Mouse (Mus musculus) midbrain, postnatal 0 days (tissue): ENCODE results near the gene Mei4. TPM values are rescaled to one million over a fixed set of nuclear protein-coding genes. Genes with fewer than 3 reads are reported as not detected.

Experiments used
- ATAC-seq: fragments of 200-750 bp; cut with Nextera tagmentation; 2 replicates; pipeline ENCODE4 v1.8.0; 2017; ENCODE audit warnings: moderate number of reproducible peaks, mild to moderate bottlenecking, moderate TSS enrichment, moderate library complexity; ENCODE audit not compliant: low FRiP score
- DNase-seq: peaks from one replicate; pipeline ENCODE4 v3.0.0-alpha.2; 2015; ENCODE audit warnings: low spot score
- H3K27ac ChIP-seq: fragments of 300-500 bp; sonication (generic); 2 replicates; pipeline ENCODE4 v1.5.1; 2014; ENCODE audit warnings: low read depth, mild to moderate bottlenecking, low read length, mixed read lengths
- H3K27me3 ChIP-seq: fragments of 300-500 bp; sonication (generic); 2 replicates; pipeline ENCODE4 v1.6.1; 2014; ENCODE audit warnings: low read length, control low read depth, mixed read lengths; ENCODE audit not compliant: insufficient read depth
- H3K36me3 ChIP-seq: fragments of 300-500 bp; sonication (generic); 2 replicates; pipeline ENCODE4 v1.6.1; 2014; ENCODE audit warnings: low read length, control low read depth, mixed read lengths; ENCODE audit not compliant: insufficient read depth
- H3K4me1 ChIP-seq: fragments of 300-500 bp; sonication (generic); 2 replicates; pipeline ENCODE4 v1.6.1; 2014; ENCODE audit warnings: mild to moderate bottlenecking, control low read depth, antibody characterized with exemption, low read length, mixed read lengths; ENCODE audit not compliant: insufficient read depth
- H3K4me2 ChIP-seq: fragments of 300-500 bp; sonication (generic); 2 replicates; pipeline ENCODE4 v1.6.1; 2014; ENCODE audit warnings: low read depth, mild to moderate bottlenecking, low read length, mixed read lengths; ENCODE audit not compliant: poor library complexity, severe bottlenecking
- H3K4me3 ChIP-seq: fragments of 300-500 bp; sonication (generic); 2 replicates; pipeline ENCODE4 v1.5.1; 2014; ENCODE audit warnings: low read depth, mild to moderate bottlenecking, low read length, moderate library complexity
- H3K9ac ChIP-seq: fragments of 300-500 bp; sonication (generic); replicated peaks from 2 replicates; pipeline ENCODE4 v1.6.1; 2014; ENCODE audit warnings: mild to moderate bottlenecking, low read length, moderate library complexity, mixed read lengths; ENCODE audit not compliant: poor library complexity, severe bottlenecking
- H3K9me3 ChIP-seq: fragments of 300-500 bp; sonication (generic); 2 replicates; pipeline ENCODE4 v1.6.1; 2016; ENCODE audit warnings: low read length, control low read depth
- CTCF ChIP-seq: IDR thresholded peaks from 2 replicates; pipeline ENCODE4 v1.5.1; 2016; ENCODE audit warnings: antibody characterized with exemption, mild to moderate bottlenecking
- WGBS: fragments of 180-500 bp; shearing (Covaris S2); extraction: QIAGEN DNeasy Blood & Tissue Kit; methylation state at CpG from one replicate; pipeline ENCODE4 v1.1.7; 2014; 5-methylcytosine and 5-hydroxymethylcytosine counted together
- polyA plus RNA-seq: library from polyadenylated mRNA; unstranded; fragments of >200 nt; fragmentation: Nextera tagmentation; extraction: Ambion mirVana; gene quantifications from 2 replicates; pipeline ENCODE4 v1.2.1, GENCODE M21; 2015
- total RNA-seq: library from RNA; depleted of rRNA; stranded (reverse); fragments of >200 nt; gene quantifications from 2 replicates; pipeline ENCODE4 v1.2.3, GENCODE M21; 2014; rRNA removed

Mei4 gene
- total RNA-seq (2.8 and 3.2 TPM in 2 replicates), polyA plus RNA-seq (1.9 and 2.9 TPM in 2 replicates)

GRCm38 (mm10) chr9:81863181-81863887 lies at the start of gene Mei4:
Mei4 (plus strand) TSS chr9:81863670.
- Histone ChIP-seq H3K4me2 (peak within 1 kb of the TSS; percentile 58), H3K9ac (peak within 1 kb of the TSS; percentile 48), H3K9me3 (no peaks in the 10 kb centered on the region), H3K4me3 (peak within 1 kb of the TSS; percentile 47), H3K4me1 (no peaks in the 10 kb centered on the region; the same call in 1 of the 2 replicates), H3K36me3 (no peaks in the 10 kb centered on the region), H3K27me3 (no peaks in the 10 kb centered on the region), H3K27ac (no peak within 1 kb of the TSS)
- DNase-seq (peak; percentile 89), ATAC-seq (peak; percentile 97)
- 2% methylated on average over 32 of the region's 32 CpGs for WGBS
- TF ChIP-seq CTCF, result peak; percentile 72

GRCm38 (mm10) chr9:81819715-81820373 lies 43.6 kb upstream of the Mei4 start:
- Histone ChIP-seq H3K27me3 (no peaks in the 10 kb centered on the region), H3K9ac (no peak overlapping the region), H3K9me3 (no peaks in the 10 kb centered on the region), H3K27ac (no peak overlapping the region), H3K36me3 (no peaks in the 10 kb centered on the region), H3K4me1 (no peaks in the 10 kb centered on the region), H3K4me2 (no peak overlapping the region), H3K4me3 (no peak overlapping the region)
- DNase-seq (no peak), ATAC-seq (no peak)
- 100% methylated on average over 1 of the region's 1 CpGs for WGBS
- no peak for TF ChIP-seq CTCF

GRCm38 (mm10) chr9:81827560-81827959 lies 35.9 kb upstream of the Mei4 start:
- WGBS, result 94% methylated on average over 2 of the region's 2 CpGs
- H3K36me3 ChIP-seq, result no peaks in the 10 kb centered on the region
- no peak for DNase-seq
- H3K27ac ChIP-seq, result no peak overlapping the region
- TF ChIP-seq CTCF, result no peak
- no peaks in the 10 kb centered on the region for H3K9me3 ChIP-seq
- no peaks in the 10 kb centered on the region for H3K27me3 ChIP-seq
- H3K4me1 ChIP-seq, result no peaks in the 10 kb centered on the region
- H3K9ac ChIP-seq, result no peak overlapping the region
- ATAC-seq, result no peak
- H3K4me2 ChIP-seq, result no peak overlapping the region
- H3K4me3 ChIP-seq, result no peak overlapping the region

- no peak for TF ChIP-seq CTCF
- Histone ChIP-seq H3K4me3 (no peak overlapping the region), H3K36me3 (no peaks in the 10 kb centered on the region), H3K9me3 (no peaks in the 10 kb centered on the region), H3K27ac (no peak overlapping the region), H3K4me2 (no peak overlapping the region), H3K27me3 (no peaks in the 10 kb centered on the region), H3K4me1 (no peaks in the 10 kb centered on the region), H3K9ac (no peak overlapping the region)
- no peak for DNase-seq
- no peak for ATAC-seq
Measured at GRCm38 (mm10) chr9:81834056-81834455, 29.4 kb upstream of the Mei4 start.

GRCm38 (mm10) chr9:81858861-81859260 lies 4.6 kb upstream of the Mei4 start:
- H3K4me2 ChIP-seq, result no peak overlapping the region
- ATAC-seq (no peak), DNase-seq (no peak)
- no peaks in the 10 kb centered on the region; the same call in 1 of the 2 replicates for H3K4me1 ChIP-seq
- H3K9ac ChIP-seq, result no peak overlapping the region
- no peak overlapping the region for H3K27ac ChIP-seq
- 24% methylated on average over 1 of the region's 1 CpGs for WGBS
- H3K36me3 ChIP-seq, result no peaks in the 10 kb centered on the region
- H3K4me3 ChIP-seq, result no peak overlapping the region
- H3K9me3 ChIP-seq, result no peaks in the 10 kb centered on the region
- no peak for TF ChIP-seq CTCF
- H3K27me3 ChIP-seq, result no peaks in the 10 kb centered on the region

- H3K27ac ChIP-seq, result no peak overlapping the region
- peak overlapping the region; percentile 48 for H3K9ac ChIP-seq
- peak overlapping the region; percentile 58 for H3K4me2 ChIP-seq
- ATAC-seq (no peak), DNase-seq (no peak)
- H3K27me3 ChIP-seq, result no peaks in the 10 kb centered on the region
- H3K4me1 ChIP-seq, result no peaks in the 10 kb centered on the region; the same call in 1 of the 2 replicates
- TF ChIP-seq CTCF, result no peak
- H3K36me3 ChIP-seq, result no peaks in the 10 kb centered on the region
- H3K9me3 ChIP-seq, result no peaks in the 10 kb centered on the region
- WGBS, result 27% methylated on average over 13 of the region's 13 CpGs
- peak overlapping the region; percentile 47 for H3K4me3 ChIP-seq
Measured at GRCm38 (mm10) chr9:81863888-81864234, 391 bp downstream of the Mei4 start.
